Mouse (Mus musculus) layer of hippocampus, postnatal 10 days (tissue): ENCODE results near the gene Sun2. TPM values are rescaled to one million over a fixed set of nuclear protein-coding genes. Genes with fewer than 3 reads are reported as not detected.
A peak's percentile ranks its signal among the peaks of the same experiment; 100 is the strongest.

Experiments
- DNase-seq, 2 experiments: peaks; one replicate each; pipeline ENCODE4 v3.0.0; 2021; ENCODE audit warnings: low spot score in 2 of 2
- total RNA-seq, 2 experiments: library from RNA; stranded (reverse); gene quantifications; 2 replicates each; pipeline ENCODE4 v1.2.3; 2021

The Sun2 gene
- total RNA-seq, 2 experiments from 2014 or later = 16.1 to 19.1 TPM

GRCm38 (mm10) chr15:79687175-79687574 lies 55.2 kb downstream of the Sun2 start:
- DNase-seq = peak in 1 of 2 experiments; percentile 57

GRCm38 (mm10) chr15:79686046-79686869 lies 56.1 kb downstream of the Sun2 start:
- DNase-seq = no peak

- no peak for DNase-seq
Measured at GRCm38 (mm10) chr15:79685141-79685641, 57.1 kb downstream of the Sun2 start.

DNA sequence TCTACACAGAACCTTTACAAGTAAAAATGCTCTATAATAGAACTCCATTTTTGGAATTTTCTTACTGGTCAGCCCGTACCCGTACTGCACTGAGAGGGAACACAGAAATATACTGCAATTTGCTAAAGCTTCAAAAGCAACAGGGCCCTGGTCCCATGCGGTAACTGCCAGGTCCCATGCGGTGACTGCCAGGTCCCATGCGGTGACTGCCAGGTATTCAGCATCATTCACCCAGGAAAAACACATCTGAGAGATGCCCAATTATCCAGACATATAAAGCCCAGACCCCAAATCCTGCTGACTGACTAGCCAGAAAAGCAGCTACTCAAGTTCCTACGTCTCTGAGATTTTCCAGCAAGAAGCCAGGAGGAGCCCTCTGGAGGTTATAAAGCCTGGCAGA lies 57.7 kb downstream of the Sun2 start:
- DNase-seq = no peak

- no peak for DNase-seq
Measured at GRCm38 (mm10) chr15:79683707-79684465, 58.5 kb downstream of the Sun2 start.

- DNase-seq = no peak
Measured at GRCm38 (mm10) chr15:79683146-79683545, 59.2 kb downstream of the Sun2 start.

GRCm38 (mm10) chr15:79681973-79682372 lies 60.4 kb downstream of the Sun2 start:
- DNase-seq = no peak

- DNase-seq = no peak
Measured at GRCm38 (mm10) chr15:79677936-79678335, 64.4 kb downstream of the Sun2 start.

Other genes with a start within 250 kb of the Sun2 start
- 10 to 100 TPM; 57.7 to 66.4 TPM for gene Kcnj4, start 237.3 kb downstream of the Sun2 start, total RNA-seq
- gene Kdelr3, start 226.1 kb downstream of the Sun2 start, total RNA-seq = 1 to 10 TPM; 1.0 to 1.3 TPM
- gene Ddx17, start 195.8 kb downstream of the Sun2 start, total RNA-seq = 100 to 1,000 TPM; 381 to 420 TPM
- 1 to 10 TPM; 1.3 to 1.7 TPM for gene Dmc1, start 137.4 kb downstream of the Sun2 start, total RNA-seq
- 10 to 100 TPM in 1 of 2 experiments, 1 to 10 TPM in 1; 9.2 to 10.1 TPM for gene Fam227a, start 83.6 kb downstream of the Sun2 start, total RNA-seq
- 10 to 100 TPM; 55.6 to 56.6 TPM for gene Cby1, start 83.3 kb downstream of the Sun2 start, total RNA-seq
- 100 to 1,000 TPM in 1 of 2 experiments, 10 to 100 TPM in 1; 99.9 to 107 TPM for gene Tomm22, start 71.7 kb downstream of the Sun2 start, total RNA-seq
- 10 to 100 TPM; 36.6 to 40.5 TPM for gene Josd1, start 54.6 kb downstream of the Sun2 start, total RNA-seq
- gene Gtpbp1, start 51.7 kb downstream of the Sun2 start, total RNA-seq = 10 to 100 TPM; 42.5 to 46.8 TPM
- 10 to 100 TPM; 31.9 to 33.4 TPM for gene Dnal4, start 35.3 kb upstream of the Sun2 start, total RNA-seq
- 100 to 1,000 TPM; 648 to 749 TPM for gene Nptxr, start 62.2 kb upstream of the Sun2 start, total RNA-seq
- gene Npcd, start 91.7 kb upstream of the Sun2 start, total RNA-seq = 10 to 100 TPM; 12.5 to 13.3 TPM
- 100 to 1,000 TPM; 252 to 277 TPM for gene Cbx6, start 92.2 kb upstream of the Sun2 start, total RNA-seq
- gene Apobec3, start 149.1 kb upstream of the Sun2 start, total RNA-seq = 1 to 10 TPM; 6.9 to 7.0 TPM
- 1 to 10 TPM; 7.9 to 9.6 TPM for gene Cbx7, start 228.6 kb upstream of the Sun2 start, total RNA-seq